Mouse (Mus musculus) urinary bladder, adult 18-20 months (tissue): ENCODE measurements at regions not wholly inside any gene's neighbourhood (a gene's known extent, or its start where the extent isn't known, plus 50 kb on each side); places are given as distances from the start of the nearest gene placed in this dataset.

Experiments
- DNase-seq, 2 experiments: peaks; one replicate each; pipeline ENCODE4 v3.0.0; 2022; ENCODE audit warnings: low spot score in 2 of 2, mixed read lengths in 2 of 2

- no peak for DNase-seq
Measured at GRCm38 (mm10) chr14:73978694-73979093, 317.7 kb downstream of the Gm21750 start.

- no peak for DNase-seq
Measured at GRCm38 (mm10) chr14:73996229-73996628, 335.2 kb downstream of the Gm21750 start.

DNA sequence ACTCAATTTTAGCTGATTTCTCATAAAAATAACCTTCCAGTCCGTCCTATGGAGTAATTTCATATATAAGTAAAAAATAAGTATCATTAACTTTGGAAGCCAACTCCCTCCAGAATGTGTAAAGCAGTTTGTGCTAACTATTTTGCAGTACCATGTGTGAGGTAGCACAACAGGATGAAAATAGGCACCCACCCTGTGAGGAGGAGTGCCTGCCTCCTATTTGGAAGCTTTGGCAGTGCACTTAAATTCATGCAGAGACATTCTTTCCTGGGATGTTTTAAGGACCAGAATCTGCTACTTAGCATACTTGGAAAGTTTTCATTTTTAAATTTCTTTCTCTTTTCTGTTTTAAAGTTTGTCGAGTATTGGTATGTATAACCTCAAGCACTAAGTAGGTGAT, 336.8 kb downstream of the Gm21750 start:
- DNase-seq, result no peak

DNA sequence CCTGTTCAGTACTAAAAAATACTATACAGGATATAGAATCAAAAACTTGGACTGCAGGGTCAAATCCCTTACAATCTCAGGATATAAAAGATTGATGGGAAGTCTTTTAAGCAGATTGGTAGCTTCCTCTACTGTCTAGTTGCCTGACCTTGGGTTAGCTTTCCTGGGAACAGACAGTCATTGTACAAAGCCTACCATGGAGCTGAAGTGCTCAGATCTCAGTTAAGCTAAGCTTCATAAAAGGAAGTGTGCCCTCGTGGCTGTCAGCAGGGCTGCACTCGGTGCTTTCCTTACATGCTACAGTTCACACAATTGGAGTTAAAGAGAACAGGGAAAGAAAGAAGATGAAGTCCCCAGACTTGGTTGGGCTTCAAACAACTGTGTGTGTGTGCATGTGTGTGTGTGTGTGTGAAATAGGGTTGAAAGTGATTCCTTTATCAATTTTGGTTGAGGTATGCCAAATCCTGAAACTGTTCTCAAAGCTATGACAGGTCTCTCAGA, 338.4 kb downstream of the Gm21750 start:
- DNase-seq, result no peak

DNA sequence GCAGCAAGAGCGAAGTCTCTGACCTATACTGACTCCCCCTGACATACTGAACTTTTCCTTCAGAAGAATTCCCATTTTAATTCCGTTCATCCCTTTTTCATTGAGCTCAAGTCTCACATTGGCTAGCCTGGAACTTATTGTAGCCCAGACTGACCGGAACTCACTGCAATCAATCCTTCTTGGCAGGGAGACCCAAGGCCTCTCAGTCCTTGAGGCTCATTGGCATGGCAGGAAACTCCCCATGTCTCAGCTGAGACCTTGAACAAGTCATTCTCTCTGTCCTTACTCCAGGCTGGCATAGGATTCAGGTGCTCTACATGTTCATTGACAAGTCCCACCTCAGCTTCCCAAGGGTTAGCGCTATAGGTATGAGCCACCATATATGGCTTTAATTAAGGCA, 345.9 kb downstream of the Gm21750 start:
- DNase-seq, result no peak

DNA sequence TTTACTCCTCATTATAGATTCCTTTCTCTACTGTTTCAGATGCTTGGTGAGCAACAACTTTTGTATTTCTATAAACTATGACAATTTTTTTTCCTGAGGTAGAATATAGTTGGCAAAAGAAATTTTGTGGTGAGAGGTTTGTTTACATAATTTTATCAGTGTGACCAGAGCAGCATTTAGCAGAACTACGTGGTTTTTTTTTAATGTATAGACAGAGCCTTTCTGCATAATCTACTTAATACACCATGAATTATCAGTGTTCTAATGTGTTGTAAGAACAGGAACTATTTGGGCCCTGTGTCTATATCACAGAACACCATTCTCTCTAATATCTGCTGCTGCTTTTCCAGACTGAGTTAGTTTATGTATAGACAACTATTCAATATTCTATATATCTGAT, 350.5 kb downstream of the Gm21750 start:
- no peak for DNase-seq

GRCm38 (mm10) chr14:74019421-74019820, 358.4 kb downstream of the Gm21750 start:
- no peak for DNase-seq

DNA sequence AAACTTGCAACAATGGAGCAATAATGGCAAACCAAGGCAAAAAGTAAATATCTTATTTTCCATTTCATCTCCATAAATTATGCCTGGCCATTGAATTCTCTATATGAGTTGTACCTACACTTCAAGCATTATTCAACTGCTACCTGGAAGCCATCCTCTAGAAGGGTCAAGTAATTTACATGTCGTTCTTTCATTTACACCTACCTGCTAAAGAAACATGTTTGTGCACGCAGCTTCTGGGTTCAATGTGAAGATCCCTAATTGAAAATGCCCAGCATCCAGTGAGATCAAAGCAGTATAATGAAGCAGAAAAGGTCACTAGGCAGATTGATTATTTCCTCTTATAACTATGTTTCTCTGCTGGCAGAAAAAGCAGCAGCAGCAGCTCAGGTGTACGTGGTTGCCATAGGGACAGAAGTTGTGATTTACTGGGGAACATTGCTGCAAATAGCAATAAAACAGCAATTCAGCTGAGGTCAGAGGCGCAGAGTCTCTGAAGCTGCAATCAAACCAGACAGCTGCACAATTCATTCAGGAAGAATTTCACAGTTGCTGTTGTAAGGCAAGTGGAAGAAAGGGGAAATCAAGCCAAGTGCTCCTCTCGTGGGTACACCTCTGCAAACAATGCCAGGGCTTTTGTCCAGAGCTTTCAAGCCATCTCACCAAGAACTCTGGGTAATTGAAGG, 386.1 kb downstream of the Gm21750 start:
- DNase-seq, result no peak

DNA sequence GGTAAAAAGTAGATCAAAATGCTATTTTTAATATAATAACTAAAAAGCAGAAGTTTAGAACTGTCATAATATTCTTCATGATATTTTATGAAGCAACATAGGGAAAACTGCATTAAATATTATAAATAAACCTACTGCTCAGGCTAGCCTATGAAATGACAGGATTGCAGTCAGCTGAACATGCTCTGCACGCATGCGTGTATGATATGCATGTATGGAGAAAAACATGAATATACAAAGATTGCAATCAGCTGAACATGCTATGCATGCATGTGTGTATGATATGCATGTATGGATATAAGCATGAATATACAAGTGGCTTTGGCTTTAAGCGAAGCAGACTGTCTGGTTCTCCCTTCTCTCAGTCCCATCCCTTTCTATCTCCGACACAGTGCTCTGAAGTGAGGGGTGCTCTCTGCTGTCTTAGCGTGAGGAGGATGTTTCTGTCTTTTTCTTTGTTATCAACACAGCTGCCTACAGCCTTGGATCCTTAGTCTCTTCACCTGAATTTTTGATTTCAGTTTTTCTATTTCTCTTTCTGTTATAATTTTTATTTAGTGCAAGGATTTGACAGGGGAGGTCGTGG, 386.8 kb downstream of the Gm21750 start:
- DNase-seq, result no peak

DNA sequence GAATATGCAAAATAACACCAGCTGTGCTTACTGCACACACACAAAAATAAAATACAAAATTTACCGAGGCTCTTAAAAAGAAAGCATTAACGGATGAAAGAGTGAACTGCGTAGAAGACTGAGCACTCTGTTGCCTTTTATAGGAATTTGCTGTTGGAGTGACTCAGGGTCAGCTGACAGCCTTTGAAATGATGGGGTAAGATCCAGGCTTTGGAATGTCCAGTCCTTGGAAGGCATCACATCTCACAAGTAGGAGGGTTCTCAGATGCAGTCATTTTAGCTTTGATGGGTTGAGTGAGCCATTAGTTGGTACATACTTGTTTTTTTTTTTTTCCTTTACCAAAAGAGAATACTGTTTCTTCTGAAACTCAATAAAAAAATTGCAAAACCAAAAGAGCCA, 387.4 kb downstream of the Gm21750 start:
- DNase-seq, result no peak

DNA sequence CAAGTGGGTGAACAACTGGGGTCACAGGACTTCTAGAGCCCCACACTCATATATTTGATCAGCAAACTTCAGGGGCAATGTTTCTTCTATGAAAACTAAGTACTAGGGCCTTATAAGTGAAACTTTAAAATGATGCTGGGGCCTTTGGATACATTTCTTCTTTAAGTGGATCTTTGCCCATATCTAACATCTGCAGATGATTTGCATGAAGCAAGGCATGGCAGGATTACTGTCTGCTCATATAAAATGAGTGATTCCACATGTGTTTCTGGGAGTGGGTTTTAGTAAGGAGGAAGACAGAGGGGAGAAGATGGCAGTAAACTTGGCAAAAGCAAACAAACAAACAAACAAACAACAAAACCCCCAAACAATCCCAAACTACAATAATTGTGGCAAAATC, 405.0 kb downstream of the Gm21750 start:
- no peak for DNase-seq

DNA sequence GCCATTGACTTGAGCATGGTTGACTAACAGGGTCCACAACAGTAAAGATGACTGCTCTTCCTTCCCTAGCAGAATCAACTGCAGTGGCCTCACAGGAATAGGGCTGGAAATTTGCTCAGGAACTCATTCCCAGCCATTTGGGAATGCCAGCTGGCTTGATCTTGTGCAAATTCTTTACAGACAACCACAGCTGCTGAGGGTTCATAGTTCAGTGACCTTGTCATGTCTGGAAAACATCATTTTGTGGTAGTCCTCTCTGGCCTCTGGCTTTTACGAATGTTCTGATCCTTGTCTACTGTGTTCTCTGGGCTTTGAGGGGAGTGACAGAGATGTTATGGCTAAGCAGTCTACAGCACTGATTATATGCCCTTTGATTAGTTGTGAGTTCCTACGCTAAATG, 432.0 kb downstream of the Gm21750 start:
- no peak for DNase-seq

DNA sequence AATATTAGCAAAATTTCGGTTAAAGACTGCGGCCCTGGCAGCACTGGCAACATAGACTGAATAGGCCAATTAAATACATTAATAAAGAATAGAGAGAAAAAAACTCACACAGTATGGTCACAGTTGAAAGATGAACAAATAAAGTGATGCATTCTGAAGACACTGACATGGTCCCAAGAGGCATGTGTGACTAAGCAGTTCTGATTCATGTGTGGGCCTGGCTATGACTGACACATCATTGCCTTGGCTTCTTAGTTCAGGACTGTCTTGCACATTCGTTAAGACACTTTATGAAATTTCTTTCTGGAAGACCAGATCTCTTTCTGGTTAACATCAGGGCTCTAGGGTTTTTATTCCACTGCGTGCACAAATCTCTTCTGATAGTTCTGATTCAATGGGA, 438.7 kb downstream of the Gm21750 start:
- no peak for DNase-seq

DNA sequence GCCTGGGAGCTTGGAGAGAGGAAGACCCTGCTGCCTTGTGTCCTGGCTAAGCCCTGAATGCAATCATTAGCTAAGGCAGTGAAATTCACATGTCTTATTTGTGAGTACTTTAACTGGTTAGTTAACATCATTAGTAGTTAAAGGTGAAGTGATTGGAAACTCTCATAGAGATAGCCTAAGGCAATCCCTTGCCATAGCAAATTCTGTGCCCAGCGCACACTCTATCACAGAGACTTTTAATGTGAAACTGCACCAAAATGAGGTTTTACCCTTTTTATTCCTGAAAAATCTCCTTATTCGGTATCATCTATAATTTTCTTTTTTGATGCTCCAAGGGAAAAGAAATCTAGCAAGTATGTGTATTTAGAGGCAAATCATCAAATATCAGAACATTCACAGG, 451.6 kb downstream of the Gm21750 start:
- DNase-seq, result no peak

GRCm38 (mm10) chr14:74113116-74113515, 452.1 kb downstream of the Gm21750 start:
- no peak for DNase-seq

GRCm38 (mm10) chr14:74113556-74113955, 452.5 kb downstream of the Gm21750 start:
- no peak for DNase-seq

- no peak for DNase-seq
Measured at GRCm38 (mm10) chr14:74117686-74118085, 456.7 kb downstream of the Gm21750 start.

DNA sequence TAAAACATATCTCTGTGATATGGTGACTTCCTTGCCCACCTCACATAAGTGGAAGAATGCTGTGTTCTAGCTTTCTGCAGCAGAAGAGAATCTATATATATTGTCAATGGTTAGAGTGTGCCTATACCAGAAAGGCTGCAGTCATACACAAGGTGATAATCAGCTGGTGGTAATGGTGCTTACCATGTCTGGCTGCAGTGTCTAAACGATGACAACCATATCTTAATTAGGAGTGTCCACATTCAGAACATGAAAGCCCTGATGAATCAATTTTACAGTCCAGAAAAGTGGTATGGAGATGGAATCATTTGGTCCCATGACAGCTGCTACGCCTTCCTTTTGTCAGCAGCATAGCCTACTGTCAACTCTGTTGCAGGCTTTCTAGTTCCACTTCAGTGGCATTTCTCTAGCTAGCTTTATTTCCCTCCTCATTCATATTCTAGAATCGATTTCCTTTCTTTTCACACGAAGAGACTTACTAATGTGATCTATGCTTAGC, 484.2 kb downstream of the Gm21750 start:
- no peak for DNase-seq

- no peak for DNase-seq
Measured at GRCm38 (mm10) chr14:74166221-74166620, 474.4 kb upstream of the Htr2a start.

DNA sequence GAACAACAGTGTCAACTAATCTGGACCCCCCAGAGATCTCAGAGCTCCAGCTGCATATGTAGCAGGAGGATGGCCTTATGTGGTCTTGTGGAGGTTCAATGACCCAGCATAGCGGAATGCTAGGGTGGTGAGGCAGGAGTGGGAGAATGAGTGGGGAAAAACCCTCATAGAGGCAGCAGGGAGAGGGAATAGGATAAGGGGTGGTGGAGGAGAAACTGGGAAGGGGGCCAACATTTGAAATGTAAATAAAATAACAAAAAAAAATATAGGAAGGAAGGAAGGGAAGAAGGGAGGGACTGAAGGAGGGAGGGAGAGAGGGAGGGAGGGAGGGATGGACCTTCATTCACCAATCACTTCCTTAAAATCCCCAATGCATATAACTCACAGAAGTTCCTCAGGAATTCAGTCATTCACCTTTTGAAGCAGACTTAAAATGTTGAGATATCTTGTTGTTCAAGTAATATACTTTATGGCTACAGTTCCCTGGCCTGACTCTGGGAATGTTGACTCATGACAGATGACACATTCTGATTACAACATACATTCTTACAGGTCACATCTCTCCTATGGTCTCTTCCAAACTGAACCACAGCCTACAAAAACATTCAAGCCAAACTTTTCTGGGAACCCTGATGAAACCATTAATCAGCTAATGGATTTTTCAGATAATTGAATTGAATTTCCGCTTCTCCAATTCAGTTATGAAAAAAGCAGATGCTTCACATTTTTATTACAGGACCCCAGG, 471.3 kb upstream of the Htr2a start:
- DNase-seq, result no peak

DNA sequence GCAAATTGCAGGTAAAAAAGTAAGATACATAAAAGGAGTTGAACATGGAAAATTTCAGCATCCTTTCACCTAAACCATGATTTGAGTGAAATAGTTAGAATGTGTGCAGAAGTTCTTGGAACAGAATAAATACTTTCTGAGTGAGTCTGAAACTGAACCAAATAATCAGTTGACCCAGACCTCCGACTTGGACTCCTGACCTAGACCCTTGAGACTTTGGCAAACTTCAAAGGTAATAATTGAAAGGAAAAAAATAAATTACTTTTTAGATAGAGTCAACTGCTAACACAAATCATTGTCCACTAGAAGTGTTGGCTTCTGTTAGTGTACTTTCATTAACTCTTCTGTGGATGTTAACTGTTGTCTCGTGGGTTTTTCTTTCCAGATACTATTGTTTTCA, 460.6 kb upstream of the Htr2a start:
- no peak for DNase-seq

DNA sequence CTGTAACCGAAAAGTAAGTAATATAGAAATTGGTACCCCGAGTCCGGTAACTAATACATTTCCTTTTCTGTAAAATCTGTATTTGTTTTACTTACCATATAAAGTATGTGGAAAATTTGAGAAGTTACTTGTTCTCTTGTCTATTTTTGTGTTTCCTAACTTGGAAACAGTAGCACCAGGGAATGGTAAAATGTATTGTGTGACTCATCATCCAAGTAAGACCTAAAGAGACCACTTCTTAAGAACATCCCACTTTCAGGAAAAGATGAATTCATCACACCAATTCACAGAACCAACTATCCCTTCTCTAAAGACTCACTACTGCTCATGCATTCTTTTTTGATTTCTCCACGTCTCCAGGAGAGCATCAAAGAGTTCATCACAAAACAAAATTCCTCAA, 457.6 kb upstream of the Htr2a start:
- no peak for DNase-seq

DNA sequence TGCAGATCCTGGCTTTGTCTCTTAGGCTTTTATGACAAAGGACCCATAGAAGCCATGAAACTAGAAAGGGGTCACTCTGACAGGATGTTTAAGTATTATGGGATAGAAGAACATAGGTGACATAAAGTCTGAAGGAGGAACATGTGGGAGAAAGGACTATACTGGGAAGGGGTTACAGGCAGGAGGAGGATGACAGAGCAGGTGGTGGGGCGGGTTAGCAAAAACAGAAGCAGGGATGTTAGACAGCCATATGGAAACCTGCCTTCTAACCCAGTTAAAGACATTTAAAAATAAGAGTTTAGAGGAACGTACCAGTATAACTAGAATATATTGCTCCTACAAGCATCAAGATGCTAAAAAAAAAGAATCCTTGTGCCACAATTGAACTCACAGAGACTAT, 438.9 kb upstream of the Htr2a start:
- no peak for DNase-seq
